Mouse (Mus musculus) gastrocnemius, adult 8-10 months (tissue): ENCODE measurements around the gene Glt28d2. TPM values are rescaled to one million over a fixed set of nuclear protein-coding genes. Genes with fewer than 3 reads are reported as not detected.
"Not testable (repeated sequence)": the region's sequence is repeated elsewhere in the genome, so short reads cannot be mapped to it uniquely, and the experiment has no call there.

ENCODE experiments used
- DNase-seq, 2 experiments: peaks; one replicate each; pipeline ENCODE4 v3.0.0; 2022; ENCODE audit warnings: low spot score in 2 of 2
- total RNA-seq, 4 experiments: library from RNA; stranded (reverse); gene quantifications; 2 replicates each; pipeline ENCODE4 v1.2.4; 2022

The Glt28d2 gene
- 1 to 10 TPM; 5.6 to 8.9 (median 5.8) TPM for total RNA-seq

DNA sequence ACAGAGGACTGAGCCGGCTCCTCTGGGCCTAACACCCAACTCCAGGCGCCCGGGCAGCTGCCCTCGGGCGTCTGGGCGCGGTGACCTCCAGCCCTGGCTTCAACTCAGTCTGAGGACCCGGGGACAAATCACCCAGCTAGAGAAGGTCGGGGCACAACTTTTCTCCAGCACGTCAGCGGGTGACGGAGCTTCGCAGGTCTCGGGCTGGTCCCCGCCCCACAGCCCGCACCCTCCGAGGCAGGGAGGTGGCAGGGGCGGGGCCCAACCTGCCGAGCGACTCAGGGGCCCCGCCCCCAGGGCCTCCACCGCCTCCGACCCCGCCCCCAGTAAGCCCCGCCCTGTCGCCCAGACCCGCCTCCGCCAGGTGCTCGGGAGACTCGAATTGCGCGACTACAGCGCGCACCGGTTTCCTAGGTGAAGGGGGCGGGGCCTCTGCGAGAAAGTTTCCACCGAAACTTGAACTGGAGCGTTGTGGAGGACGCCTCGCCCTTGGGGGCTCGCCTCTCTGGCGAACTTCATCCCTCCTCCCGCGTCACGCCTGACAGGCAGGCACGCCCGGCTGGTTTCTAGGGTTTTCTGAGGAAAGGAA, at the start of gene Glt28d2, which contains the start of gene Gm37240:
Gene Glt28d2 (minus strand): TSS at position 278 of the 589 bp plus-strand sequence.
Gene Gm37240 (minus strand): TSS at position 280 of the 589 bp plus-strand sequence.
- DNase-seq, result peak; percentile 84 to 87

DNA sequence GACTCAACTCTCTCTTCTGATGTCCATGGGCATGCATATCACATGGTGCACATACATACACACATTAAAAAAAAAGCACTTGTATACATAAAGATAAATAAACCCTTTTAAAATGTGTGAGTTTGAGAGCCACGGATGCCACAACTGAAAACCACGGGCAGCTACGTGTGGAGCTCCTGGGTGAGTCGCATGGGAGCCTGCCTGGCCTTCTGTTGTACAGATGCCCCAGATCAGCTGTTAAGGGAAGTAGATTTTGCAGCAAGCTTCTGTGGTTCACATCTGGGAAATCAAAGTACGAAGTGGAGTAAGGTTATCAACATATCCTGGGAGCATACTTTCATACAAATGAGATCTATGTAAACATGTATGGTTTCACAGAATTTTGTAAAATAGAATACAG, 46.3 kb upstream of the Glt28d2 start:
- DNase-seq, result no peak

DNA sequence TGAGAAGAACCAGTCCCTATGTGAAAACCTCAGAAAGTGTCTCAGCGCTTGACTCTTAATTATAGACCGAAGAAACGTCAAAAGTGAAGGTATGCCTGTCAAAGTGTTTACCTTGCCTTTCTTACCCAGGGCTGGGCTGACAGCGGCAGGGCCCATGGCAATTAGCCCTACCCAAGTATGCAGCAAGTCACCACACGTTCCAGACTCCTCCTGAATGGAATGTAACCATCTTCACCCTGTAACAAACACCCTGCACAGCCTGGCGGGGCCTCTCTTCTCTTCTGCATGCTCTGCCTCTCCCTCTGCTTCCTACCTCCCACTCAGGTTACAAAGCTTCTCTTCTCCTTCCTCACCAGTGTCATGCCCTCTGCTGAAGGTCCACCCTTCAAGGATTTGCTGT, 44.5 kb upstream of the Glt28d2 start:
- DNase-seq, result no peak

DNA sequence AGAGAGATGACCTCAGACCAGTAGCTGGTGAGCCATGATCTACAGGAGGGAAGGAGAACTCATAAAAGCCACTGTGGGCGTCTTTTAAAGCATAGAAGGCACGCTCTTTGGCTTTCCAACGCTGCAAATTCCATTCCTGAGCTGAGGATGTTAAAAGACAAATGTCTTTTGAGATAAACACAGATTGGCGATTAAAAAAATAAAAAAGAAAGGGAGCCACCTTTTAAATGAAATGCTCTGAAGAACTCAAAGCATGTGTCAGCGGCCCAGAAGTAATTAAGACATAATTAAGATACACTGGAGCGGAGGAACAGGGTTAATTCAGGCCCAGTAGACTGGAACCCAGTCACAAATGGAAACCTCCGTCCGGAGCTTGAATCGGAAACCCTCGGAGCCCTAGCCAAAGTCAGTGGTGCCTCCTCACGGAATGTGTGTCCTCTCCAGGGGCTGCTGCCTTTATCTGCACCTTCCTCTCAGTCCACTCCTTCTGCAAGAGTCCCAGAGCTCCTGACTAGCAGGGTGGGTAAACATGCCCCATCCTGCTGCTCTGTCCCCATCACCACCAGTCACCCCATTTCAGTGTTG, 43.4 kb upstream of the Glt28d2 start:
- no peak for DNase-seq

DNA sequence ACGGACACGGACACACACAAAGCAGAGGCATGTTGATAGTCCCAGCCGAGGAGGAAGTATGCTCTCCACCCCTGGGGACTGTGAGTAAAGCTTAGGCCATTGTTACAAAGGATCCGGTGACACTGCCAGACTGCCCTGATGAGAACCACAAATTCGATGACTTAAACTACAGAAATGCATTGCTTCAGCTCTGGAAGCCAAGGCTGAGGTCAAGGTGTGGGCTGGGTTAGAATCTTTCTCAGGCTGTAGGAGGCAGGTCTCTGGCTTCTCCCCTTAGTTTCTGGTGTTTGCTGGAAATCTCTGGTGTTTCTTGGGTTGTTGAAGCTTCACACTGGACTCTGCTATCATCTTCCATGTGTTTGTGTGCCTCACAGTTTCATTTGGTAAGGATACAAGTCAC, 42.4 kb upstream of the Glt28d2 start:
- no peak for DNase-seq

DNA sequence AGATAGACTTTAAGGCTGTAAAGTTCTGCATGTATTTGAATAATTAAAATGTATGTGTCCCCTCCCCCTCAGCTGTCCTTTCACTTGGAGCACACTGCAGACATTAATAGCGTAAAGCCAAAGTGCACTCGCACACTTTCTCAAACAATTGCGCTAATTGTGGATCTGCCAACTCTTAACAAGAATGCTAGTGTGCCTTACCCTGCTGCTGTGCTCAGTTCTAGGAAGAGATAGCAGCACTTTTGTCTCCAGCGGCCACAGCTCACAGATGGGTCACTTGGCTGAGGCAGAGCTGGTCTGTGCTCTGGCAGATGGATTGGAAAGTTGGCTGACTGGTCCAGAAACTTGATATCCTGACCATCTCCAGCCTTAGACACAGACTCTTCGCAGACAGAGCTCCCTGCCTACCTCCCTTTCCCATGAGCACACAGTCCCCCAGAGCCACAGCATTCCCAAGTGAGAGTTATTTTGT, 40.9 kb upstream of the Glt28d2 start:
- peak; percentile 30 to 57 for DNase-seq

DNA sequence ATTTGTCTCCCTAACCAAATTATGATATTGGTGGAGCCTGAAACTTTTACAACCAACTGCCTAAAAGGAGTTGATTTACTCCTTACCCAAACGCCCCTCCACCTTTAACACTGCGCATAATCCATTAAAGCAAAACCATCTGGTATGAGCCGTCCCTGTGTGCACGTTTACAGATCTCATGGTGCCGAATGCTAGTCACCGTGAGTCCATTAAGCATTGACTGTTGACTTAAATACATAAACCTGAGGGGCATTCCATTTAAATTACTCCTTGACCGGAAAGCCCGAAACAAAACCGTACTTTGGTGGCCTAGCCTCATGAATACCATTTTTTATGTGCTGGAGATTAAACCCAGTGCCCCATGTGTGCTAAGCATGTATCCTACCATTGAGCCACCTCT, 40.0 kb upstream of the Glt28d2 start:
- DNase-seq, result no peak

DNA sequence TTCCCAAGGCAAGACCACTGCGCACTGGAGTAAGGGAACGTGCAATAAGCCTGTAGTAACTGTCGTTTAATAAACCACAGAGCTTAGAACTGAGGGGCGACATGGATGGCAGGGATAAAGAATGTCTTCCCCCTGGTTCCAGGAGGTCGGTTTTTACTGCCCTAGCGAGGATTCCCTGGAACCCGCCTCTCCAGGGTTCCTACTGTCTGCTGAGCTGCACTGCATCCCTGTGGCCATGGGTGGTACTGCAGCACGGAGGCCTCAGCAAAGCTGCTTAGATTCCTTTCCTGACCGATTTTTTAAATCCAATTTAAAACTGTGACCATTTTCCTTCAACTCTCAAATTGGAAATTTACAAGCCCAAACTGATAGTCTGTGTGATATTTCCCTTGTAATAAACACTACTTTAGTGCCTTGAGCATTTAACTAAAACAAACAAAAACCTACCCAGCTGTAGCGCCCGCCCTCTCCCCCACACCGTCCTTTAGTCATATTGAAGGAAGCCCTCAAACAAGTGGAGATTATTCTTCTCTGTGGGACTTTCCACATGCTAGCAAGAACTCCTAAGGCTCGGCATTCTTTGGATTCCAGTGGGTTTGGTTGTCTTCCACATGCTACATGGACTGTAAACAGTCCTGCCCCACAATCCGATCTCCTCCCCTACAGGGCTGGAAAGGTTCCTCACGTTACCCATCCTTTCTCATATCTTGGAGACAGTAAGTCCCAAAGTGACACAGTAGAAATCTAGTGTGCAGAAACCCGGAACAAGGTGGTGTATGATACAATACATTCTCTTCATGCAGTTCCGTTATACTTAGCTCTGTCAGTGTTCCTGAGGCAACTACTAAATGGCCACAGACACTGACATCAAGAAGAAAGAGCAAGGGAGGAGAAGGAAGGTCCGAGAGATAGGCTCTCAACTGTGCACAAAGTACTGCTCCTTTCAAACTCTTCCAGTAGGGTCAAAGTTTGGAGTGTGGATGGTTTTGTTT, 36.9 kb upstream of the Glt28d2 start:
- peak; percentile 57 to 61 for DNase-seq

DNA sequence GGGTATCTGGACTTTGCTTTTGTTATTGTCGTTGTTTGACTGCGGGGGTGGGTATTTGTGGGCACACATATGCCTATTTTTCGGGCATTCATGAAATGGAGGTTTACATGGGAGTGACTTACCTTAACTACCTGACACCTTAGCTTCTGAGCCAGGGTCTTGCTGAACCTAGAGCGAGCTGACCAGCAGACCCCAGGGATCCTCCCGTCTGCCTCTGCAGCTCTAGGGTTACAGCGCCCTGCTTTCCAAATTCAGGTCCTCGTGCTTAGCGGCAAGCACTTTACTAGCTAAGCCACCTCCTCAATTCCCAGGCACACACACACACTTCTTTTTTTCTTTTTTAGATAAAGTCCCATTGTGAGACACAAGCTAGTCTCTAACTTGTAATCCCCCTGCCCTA, 36.0 kb upstream of the Glt28d2 start:
- DNase-seq, result no peak

DNA sequence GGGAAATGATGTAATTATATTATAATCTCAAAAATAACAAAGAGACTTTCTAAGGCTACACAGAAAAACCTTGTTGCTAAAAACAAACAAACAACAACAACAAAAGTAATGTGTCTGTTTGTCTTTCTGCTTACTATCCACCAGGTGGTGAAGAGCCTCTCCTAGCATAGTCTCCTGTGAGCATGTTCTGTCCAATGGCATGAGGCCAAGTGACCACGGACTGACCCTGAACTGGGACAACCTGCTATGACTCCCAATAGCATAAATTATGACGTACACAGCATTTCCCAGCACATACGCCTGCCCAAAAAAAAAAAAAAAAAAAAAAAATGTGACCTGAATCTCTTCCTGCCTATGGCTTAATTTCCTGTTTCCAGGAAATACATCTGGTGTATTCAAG, 35.0 kb upstream of the Glt28d2 start:
- DNase-seq, result no peak

DNA sequence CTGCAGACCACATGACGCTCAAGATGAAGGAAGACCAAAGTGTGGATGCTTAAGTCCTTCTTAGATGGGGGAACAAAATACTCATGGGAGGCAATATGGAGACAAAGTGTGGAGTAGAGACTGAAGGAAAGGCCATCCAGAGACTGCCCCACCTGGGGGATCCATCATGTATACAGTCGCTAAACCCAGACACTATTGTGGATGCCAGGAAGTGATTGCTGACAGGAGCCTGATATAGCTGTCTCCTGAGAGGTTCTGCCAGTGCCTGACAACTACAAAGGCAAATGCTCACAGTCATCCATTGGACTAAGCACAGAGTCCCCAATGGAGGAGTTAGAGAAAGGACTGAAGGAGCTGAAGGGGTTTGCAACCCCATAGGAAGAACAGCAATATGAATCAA, 33.4 kb upstream of the Glt28d2 start:
- DNase-seq, result not testable (repeated sequence)

DNA sequence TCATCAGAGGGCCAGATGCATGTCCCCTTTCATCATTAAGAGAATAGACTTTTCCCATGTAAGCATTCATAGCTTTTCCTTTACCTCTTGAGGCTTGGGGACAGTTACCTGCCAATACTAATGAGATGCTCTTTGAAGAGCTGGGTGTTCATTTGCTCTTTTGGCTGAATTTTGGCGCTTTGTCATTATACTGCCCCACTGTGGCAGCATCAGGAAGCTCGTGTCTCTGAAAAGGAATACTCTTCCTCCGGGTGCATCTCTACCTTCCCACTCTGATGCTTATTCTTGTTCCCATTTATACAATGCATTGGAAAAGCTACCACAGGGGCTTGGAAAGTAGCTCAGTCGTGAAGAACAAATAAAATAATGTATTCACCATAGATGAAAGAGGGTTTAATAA, 30.3 kb upstream of the Glt28d2 start:
- DNase-seq, result no peak

DNA sequence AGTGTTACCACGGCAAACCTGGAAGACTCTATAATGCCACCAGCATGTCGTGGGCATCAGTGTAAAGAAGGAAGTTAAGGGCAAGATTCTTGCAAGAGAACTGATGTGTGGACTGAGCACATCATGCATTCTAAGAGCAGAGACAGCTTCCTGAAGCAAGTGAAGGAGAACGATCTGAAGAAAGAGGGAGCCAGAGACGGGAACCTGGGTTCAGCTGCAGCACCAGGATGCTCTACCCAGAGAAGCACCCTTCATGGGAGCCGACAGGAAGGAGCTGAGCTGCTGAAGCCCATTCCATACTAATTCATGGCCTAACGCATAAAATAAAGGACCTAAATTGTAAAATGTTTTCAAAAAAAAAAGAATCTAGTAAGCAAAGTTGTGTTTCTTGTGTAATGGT, 27.5 kb upstream of the Glt28d2 start:
- no peak for DNase-seq

DNA sequence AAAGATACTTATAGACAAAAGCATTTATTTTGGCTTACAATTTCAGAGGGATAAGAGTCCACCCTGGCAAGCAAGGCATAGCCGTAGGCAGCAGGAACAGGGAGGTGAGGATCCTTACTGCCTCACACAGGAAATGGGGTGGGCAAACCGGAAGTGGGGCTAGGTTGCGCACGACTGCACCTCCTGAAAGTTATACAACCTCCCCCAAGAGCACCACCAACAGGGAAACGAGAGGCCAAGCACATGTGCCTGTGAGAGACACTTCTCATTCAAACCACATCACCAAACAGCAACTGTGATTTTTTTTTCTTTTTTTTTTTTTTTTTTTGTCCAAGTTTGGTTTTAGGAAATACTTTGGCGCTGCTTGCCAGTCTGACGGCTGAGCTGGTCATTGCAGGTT, 19.8 kb upstream of the Glt28d2 start:
- DNase-seq, result no peak

DNA sequence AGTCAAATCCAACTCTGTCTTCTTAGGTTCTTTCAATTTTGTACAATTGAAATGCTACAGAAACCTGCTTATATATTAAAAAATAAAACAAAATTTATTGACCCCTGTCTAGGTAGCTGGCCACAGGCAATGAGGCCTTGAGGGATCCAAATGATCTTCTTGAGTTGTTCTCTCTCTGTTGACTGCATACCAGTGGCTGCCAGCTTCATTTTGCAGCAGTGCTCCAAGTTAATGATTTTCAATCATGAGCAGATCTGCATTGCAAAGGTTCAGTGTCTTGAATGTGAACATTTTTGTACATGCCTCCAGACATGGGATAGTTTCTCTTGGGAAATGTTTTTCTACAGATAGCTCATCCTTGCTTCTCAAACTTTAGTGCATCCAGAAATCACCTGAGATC, 17.1 kb upstream of the Glt28d2 start:
- no peak for DNase-seq

DNA sequence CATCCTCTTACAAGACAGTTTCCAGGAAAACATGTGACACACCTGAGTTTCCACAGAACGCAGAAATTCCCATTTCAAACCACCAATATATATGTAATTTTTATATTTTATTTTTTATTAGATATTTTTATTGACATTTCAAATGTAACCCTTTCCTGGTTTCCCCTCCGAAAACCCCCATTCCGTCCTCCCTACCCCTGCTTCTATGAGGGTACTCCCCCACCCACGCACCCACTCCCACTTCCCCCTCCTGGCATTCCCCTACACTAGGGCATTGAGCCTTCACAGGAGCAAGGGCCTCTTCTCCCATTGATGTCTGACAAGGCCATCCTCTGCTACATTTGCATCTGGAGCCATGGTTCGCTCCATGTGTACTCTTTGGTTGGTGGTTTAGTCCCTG, 7.7 kb upstream of the Glt28d2 start:
- DNase-seq, result no peak

DNA sequence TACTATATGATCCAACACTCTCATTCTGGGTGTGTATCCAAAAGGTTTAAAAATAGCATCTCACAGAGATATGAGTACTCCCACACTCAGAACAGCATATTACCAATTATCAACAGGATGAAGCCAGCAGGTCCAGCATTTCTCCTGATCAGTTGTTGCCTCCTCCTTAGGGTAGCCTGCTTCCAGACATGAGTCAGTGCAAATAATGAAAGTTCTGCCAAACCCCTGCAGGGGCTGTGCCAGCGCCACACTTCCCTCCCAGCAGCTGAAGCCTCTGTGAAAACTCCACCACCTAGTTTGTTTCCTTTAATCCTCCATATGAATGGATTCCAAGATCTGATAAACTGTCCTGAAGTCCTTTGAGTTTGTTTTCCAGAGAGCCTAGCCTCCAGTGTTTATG, 4.3 kb upstream of the Glt28d2 start:
- no peak for DNase-seq

DNA sequence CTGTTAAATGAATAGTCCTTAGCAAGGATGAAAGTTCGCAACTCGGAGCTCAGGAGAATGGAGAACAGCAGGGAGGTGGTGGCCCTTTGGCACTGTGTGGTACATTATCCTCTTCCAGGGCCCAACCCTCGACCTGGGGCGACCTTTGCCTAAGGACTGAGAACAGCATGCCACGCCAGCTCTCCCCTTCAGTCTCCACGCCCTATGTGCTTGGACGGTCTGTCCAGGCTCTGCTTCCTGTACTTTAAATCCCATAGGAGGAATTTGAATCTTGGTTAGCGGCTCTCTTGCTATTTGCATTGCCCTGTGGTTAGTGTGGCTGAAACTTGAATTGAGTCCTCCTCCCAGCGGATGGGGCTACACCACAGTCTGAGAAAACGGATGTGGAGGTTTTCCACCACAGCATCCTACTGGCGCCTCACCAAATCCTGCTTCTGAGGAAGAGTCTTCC, 930 bp upstream of the Glt28d2 start:
- DNase-seq, result peak; percentile 45 to 46

DNA sequence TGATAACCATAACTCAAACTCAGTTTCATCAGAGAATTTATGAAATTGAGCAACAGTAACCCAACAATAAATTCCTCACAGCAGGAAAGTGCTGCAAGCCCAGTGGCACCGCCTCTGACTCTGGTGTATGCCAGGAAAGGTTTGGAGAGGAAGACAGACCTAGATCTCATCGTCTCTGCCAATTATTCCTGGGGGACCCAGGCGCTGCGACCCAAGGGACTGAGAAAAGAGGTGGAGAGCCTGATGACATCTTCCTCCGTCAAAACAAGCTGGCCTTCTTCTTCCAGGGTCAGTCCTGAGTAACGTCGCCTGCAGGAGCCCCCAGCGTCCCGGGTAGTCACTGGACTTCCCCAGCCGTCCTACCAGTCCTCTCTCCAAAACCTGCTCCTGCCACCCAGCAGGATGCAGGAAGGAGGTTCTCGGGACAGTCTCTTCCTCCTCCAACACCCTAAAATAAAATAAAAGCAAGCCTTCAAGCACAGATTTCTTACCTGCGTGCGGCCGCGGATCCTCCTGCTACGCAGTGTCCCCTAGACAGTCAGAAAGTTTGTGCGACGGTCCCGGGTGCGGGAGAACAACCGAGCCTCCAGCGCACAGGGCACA, 579 bp downstream of the Glt28d2 start:
- peak; percentile 39 to 56 for DNase-seq

DNA sequence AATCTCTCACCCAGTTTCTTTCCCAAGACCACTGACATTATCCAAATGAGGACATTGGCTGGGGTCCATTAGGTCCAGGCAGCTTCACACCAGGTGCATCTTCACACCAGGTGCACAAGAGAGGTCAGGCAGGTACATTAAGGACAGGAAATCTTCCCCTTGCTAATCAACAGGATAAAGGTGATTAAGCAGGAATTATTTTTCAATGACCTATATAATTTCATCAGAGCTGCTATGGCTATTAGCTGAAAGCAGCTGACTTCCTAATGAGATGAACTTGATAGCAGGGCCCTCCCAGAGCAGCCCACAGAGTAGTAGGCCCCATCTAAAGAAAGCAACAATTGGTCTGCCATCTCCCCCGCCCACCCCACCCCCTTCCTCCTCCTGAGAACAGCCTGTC, 1.4 kb downstream of the Glt28d2 start:
- no peak for DNase-seq

DNA sequence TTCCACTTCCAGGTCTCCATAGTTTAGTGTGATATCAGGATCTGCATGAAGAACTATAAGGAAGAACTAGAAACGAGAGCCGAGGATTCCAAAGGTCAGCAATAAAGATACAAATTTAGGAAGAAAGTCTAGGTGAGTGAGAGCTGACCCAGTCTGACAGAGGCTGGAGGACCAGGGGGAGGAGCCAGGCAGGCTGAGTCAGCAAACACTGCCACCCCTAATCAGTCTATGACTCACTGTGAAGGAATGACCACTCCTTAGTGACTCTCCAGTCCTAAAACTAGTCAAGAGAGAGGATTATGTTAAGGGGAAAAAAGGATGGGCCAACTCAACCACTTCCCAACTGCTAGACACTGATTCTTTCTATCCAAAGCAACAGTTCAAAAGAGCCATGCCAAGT, 6.6 kb downstream of the Glt28d2 start:
- no peak for DNase-seq

DNA sequence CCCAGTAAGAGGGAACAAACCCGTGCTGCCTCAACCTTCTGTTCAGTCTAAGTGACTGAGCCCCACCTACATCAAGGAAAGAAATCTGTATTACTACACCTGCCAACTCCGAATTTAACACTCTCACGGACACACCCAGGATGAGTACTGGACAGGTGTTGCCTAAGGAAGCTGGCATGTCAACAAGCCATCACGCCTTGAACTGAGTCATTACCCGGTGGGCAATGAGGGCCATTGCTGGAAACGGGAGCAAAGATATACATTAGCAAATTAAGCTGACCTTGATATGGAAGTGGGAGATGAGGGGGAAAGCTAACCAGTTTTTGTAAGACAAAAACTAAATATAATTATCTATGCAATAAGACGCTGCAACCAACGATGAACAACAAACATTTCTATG, 7.2 kb downstream of the Glt28d2 start:
- DNase-seq, result no peak
